Mouse (Mus musculus): ENCODE results near the gene 1110032A03Rik.

Gene 1110032A03Rik

GRCm38 (mm10) chr9:50738914-50739870, 36.1 kb downstream of the 1110032A03Rik start, which contains the start of gene Dixdc1:
Dixdc1 (minus strand) TSS chr9:50739517.
- intact Hi-C loops (cut with DNase I): no loop called here

GRCm38 (mm10) chr9:50734989-50735388, 40.3 kb downstream of the 1110032A03Rik start:
- intact Hi-C loops (cut with DNase I): no loop called here

- intact Hi-C loops (cut with DNase I): no loop called here
These were observed 42.8 kb downstream of the 1110032A03Rik start for GRCm38 (mm10) chr9:50732560-50732959.

- intact Hi-C loops (cut with DNase I): no loop called here
These were observed 45.7 kb downstream of the 1110032A03Rik start for GRCm38 (mm10) chr9:50729600-50729999.

- intact Hi-C loops (cut with DNase I): no loop called here
These were observed 47.2 kb downstream of the 1110032A03Rik start for GRCm38 (mm10) chr9:50727925-50728651.

GRCm38 (mm10) chr9:50727171-50727924, 48.0 kb downstream of the 1110032A03Rik start:
- intact Hi-C loops (cut with DNase I): no loop called here

GRCm38 (mm10) chr9:50725921-50726590, 49.3 kb downstream of the 1110032A03Rik start:
- intact Hi-C loops (cut with DNase I): no loop called here

- intact Hi-C loops (cut with DNase I): no loop called here
These were observed 50.5 kb downstream of the 1110032A03Rik start for GRCm38 (mm10) chr9:50724661-50725330.

- intact Hi-C loops (cut with DNase I): no loop called here
These were observed 51.2 kb downstream of the 1110032A03Rik start for GRCm38 (mm10) chr9:50724147-50724546.

- intact Hi-C loops (cut with DNase I): no loop called here
These were observed 51.9 kb downstream of the 1110032A03Rik start for GRCm38 (mm10) chr9:50723406-50723805.

GRCm38 (mm10) chr9:50722451-50722911, 52.8 kb downstream of the 1110032A03Rik start:
- intact Hi-C loops (cut with DNase I): no loop called here

- intact Hi-C loops (cut with DNase I): no loop called here
These were observed 54.3 kb downstream of the 1110032A03Rik start for GRCm38 (mm10) chr9:50721061-50721460.

GRCm38 (mm10) chr9:50718878-50719277, 56.4 kb downstream of the 1110032A03Rik start:
- intact Hi-C loops (cut with DNase I): no loop called here

- intact Hi-C loops (cut with DNase I): no loop called here
These were observed 61.1 kb downstream of the 1110032A03Rik start for GRCm38 (mm10) chr9:50714188-50714587.

All from adrenal gland (tissue).